Mouse (Mus musculus) neural tube, embryonic 11.5 days (tissue): Measurements from ENCODE around the gene Cd247. TPM values are rescaled to one million over a fixed set of nuclear protein-coding genes. Genes with fewer than 3 reads are reported as not detected.

ENCODE experiments used
- ATAC-seq: fragments of 200-750 bp; cut with Nextera tagmentation; 2 replicates; pipeline ENCODE4 v1.8.0; 2017; ENCODE audit warnings: moderate number of reproducible peaks, mild to moderate bottlenecking, moderate TSS enrichment, moderate library complexity; ENCODE audit not compliant: insufficient read depth, low FRiP score, low TSS enrichment
- DNase-seq: peaks from one replicate; pipeline ENCODE4 v3.0.0-alpha.2; 2015; ENCODE audit warnings: low spot score
- H3K27ac ChIP-seq: fragments of 300-500 bp; sonication (generic); 2 replicates; pipeline ENCODE4 v1.5.1; 2014; ENCODE audit warnings: low read depth, mild to moderate bottlenecking, low read length
- H3K27me3 ChIP-seq: fragments of 300-500 bp; sonication (generic); 2 replicates; pipeline ENCODE4 v1.6.1; 2014; ENCODE audit warnings: mild to moderate bottlenecking, low read length, mixed read lengths; ENCODE audit not compliant: control insufficient read depth, insufficient read depth
- H3K36me3 ChIP-seq: fragments of 300-500 bp; sonication (generic); 2 replicates; pipeline ENCODE4 v1.6.1; 2014; ENCODE audit warnings: mild to moderate bottlenecking, low read length, moderate library complexity, mixed read lengths; ENCODE audit not compliant: control insufficient read depth, insufficient read depth
- H3K4me1 ChIP-seq: fragments of 300-500 bp; sonication (generic); 2 replicates; pipeline ENCODE4 v1.6.1; 2014; ENCODE audit warnings: low read length, mixed read lengths; ENCODE audit not compliant: control insufficient read depth, insufficient read depth
- H3K4me2 ChIP-seq: fragments of 300-500 bp; sonication (generic); 2 replicates; pipeline ENCODE4 v1.6.1; 2014; ENCODE audit warnings: low read depth, mild to moderate bottlenecking, moderate library complexity
- H3K4me3 ChIP-seq: fragments of 300-500 bp; sonication (generic); 2 replicates; pipeline ENCODE4 v1.5.1; 2014; ENCODE audit warnings: low read depth, low read length
- H3K9ac ChIP-seq: fragments of 300-500 bp; sonication (generic); 2 replicates; pipeline ENCODE4 v1.6.1; 2014; ENCODE audit warnings: mild to moderate bottlenecking, low read length
- H3K9me3 ChIP-seq: fragments of 300-500 bp; sonication (generic); 2 replicates; pipeline ENCODE4 v1.6.1; 2016; ENCODE audit warnings: low read length; ENCODE audit not compliant: control insufficient read depth
- WGBS: fragments of 180-500 bp; shearing (Covaris S2); extraction: QIAGEN DNeasy Blood & Tissue Kit; methylation state at CpG from one replicate; pipeline ENCODE4 v1.1.7; 2014; 5-methylcytosine and 5-hydroxymethylcytosine counted together
- polyA plus RNA-seq: library from polyadenylated mRNA; unstranded; fragments of >200 nt; fragmentation: Nextera tagmentation; extraction: Ambion mirVana; gene quantifications from 2 replicates; pipeline ENCODE4 v1.2.1, GENCODE M21; 2014

The Cd247 gene
- polyA plus RNA-seq, 1 experiment from 2014 or later = 0.86 TPM

DNA sequence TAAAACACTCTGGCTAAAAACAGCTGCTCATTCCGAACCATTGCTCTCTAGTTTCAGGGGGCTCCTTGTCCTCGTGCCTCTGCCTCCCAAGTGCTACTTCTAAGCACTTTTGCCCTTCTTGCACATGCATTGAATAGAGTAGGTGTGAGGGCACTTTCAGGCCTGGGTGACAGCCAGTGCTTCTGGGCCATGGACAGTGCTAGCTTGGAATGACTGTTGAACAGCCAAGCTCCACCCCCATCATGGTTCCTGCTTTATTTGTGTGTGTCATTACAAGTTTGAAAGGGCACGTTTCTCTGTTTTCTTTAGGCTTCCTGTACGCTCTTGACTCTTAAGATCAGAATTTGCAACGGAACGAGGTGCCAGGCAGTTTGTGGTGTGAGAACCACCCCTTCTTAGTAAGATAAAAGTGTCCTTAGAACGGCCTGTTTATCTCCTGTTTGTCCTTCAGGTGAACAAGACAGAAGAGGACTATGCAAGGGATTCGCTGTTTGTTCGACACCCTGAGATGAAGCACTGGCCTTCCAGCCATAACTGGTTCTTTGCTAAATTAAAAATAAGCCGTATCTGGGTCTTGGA lies 18.2 kb upstream of the Cd247 start:
- Histone ChIP-seq H3K9me3 (no peaks in the 10 kb centered on the region), H3K4me3 (no peak overlapping the region), H3K36me3 (no peaks in the 10 kb centered on the region), H3K4me2 (no peak overlapping the region), H3K4me1 (0 out of 2 replicates have a peak, but pooled peaks cover 5% of the 10 kb centered on the region), H3K9ac (no peak overlapping the region), H3K27me3 (no peaks in the 10 kb centered on the region), H3K27ac (no peak overlapping the region)
- whole genome bisulfite sequencing = 84% methylated on average over 10 of the region's 10 CpGs
- ATAC-seq (no peak), DNase-seq (no peak)

GRCm38 (mm10) chr1:165771491-165771897 lies 17.0 kb upstream of the Cd247 start:
- 0% methylated on average over 12 of the region's 12 CpGs for WGBS
- no peak overlapping the region for H3K4me3 ChIP-seq

DNA sequence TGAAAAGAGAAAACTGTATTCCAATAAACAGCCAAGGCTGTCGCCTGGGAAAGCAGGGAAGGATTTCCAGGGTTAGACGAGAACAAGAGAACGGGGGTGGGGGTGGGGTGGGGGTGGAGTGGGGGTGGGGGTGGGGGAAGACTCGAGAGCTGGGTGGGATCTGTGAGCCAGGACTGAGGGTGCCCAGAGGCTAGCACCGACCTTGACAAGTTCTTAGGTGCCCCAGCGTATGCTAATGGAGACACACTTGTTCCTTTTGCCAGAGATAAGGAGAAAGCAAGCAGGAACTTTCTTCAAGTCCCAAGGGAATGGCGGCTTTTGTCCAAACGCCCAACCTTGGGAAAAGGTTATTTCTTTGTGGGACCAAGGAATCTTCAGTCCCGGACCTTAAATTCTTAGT lies 16.5 kb upstream of the Cd247 start:
- no peaks in the 10 kb centered on the region for H3K9me3 ChIP-seq
- WGBS = 56% methylated on average over 9 of the region's 9 CpGs
- no peaks in the 10 kb centered on the region for H3K36me3 ChIP-seq
- H3K4me2 ChIP-seq = peak overlapping the region; percentile 19; the same call in 1 of the 2 replicates
- DNase-seq = no peak
- ATAC-seq = no peak
- H3K4me1 ChIP-seq = 0 out of 2 replicates have a peak, but pooled peaks cover 5% of the 10 kb centered on the region
- 0 out of 2 replicates have a peak, but pooled peaks cover 3% of the 10 kb centered on the region for H3K27me3 ChIP-seq
- H3K27ac ChIP-seq = no peak overlapping the region
- no peak overlapping the region for H3K4me3 ChIP-seq
- no peak overlapping the region for H3K9ac ChIP-seq

More at GRCm38 (mm10) chr1:165771491-165771897, 17.0 kb upstream of the Cd247 start:
- no peaks in the 10 kb centered on the region for H3K9me3 ChIP-seq
- H3K27ac ChIP-seq = no peak overlapping the region
- H3K36me3 ChIP-seq = no peaks in the 10 kb centered on the region
- H3K4me1 ChIP-seq = 0 out of 2 replicates have a peak, but pooled peaks cover 5% of the 10 kb centered on the region
- H3K4me2 ChIP-seq = peak overlapping the region; percentile 19; the same call in 1 of the 2 replicates
- H3K9ac ChIP-seq = no peak overlapping the region
- H3K27me3 ChIP-seq = no peaks in the 10 kb centered on the region
- DNase-seq = peak; percentile 82
- peak; percentile 73 for ATAC-seq

DNA sequence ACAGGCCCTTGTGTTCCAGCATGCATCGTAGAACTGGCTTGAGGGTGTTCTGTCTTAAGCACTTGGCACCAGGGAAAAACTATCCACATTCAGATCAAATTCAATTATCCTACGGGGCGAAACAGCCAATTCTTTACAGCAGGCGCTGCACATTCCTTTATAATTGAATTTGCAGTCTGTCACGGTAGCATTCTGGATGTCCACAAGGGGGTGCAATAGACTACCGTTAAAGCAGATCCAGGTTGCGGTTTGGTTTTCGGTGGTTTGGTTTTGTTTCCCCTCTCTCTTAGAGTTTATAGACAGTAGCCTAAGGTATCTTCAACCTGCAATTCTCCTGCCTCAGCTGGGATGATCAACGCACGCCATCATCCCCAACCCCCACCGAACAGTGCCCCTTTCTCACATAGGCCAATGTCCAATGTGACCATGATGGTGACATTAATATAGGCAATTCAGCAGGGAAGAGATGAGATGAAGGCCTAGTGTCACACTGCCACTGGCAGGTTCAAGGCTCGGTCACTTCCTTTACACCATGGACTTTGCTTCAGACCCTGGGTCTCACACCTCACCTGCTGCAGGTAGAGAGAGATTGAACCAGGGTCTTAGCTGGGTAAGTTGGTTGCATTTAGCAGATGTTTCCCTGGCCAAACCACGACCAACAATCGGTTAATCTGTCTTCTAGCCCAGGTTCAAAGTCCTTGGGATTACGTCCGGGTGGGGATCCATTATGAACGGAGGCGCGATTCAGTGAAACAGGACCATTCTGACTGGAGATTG lies 12.8 kb upstream of the Cd247 start:
- no peak overlapping the region for H3K4me2 ChIP-seq
- H3K36me3 ChIP-seq = no peaks in the 10 kb centered on the region
- H3K27me3 ChIP-seq = 0 out of 2 replicates have a peak, but pooled peaks cover 7% of the 10 kb centered on the region
- WGBS = 52% methylated on average over 19 of the region's 19 CpGs
- ATAC-seq = no peak
- no peak overlapping the region for H3K9ac ChIP-seq
- 0 out of 2 replicates have a peak, but pooled peaks cover 5% of the 10 kb centered on the region for H3K4me1 ChIP-seq
- no peak overlapping the region for H3K4me3 ChIP-seq
- DNase-seq = peak; percentile 57
- no peaks in the 10 kb centered on the region for H3K9me3 ChIP-seq
- no peak overlapping the region for H3K27ac ChIP-seq

DNA sequence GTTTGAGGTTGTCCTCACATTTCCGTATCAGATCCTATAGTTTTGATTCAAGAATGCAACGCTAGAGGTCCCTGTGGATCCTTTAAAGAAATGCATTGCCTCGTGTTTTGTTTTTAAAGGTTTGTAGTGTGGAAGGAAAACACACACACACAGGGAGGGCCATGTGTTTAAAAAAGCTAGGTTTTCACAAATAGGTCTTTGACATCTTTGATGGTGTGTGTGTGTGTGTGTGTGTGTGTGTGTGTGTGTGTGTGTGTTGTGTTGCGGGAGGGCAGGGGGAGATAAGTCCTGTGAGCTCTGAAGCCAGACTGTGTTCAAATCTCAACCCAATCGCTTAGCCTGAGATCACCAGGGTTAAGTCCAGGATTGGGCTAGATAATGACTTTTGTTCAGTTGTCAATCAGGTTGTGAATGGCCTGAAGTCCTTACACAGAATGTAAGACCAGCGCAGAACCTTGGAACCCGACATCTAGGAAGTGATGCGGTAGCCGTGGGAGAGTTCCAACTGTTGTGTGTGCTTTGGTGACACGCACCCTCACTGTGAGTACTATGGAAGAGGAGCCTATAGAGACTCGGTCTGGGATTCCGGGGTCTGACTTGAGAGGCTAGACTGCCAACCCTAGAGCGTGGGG lies 8.4 kb upstream of the Cd247 start:
- Histone ChIP-seq H3K4me1 (no peaks in the 10 kb centered on the region), H3K4me2 (peak overlapping the region; percentile 52), H3K27ac (no peak overlapping the region), H3K4me3 (peak overlapping the region; percentile 23; the same call in 1 of the 2 replicates), H3K27me3 (0 out of 2 replicates have a peak, but pooled peaks cover 10% of the 10 kb centered on the region), H3K36me3 (no peaks in the 10 kb centered on the region), H3K9me3 (no peaks in the 10 kb centered on the region), H3K9ac (peak overlapping the region; percentile 35)
- peak; percentile 61 for ATAC-seq
- 7% methylated on average over 13 of the region's 13 CpGs for WGBS
- peak; percentile 46 for DNase-seq

GRCm38 (mm10) chr1:165780586-165781111 lies 7.8 kb upstream of the Cd247 start:
- 0 out of 2 replicates have a peak, but pooled peaks cover 10% of the 10 kb centered on the region for H3K27me3 ChIP-seq
- no peaks in the 10 kb centered on the region for H3K4me1 ChIP-seq
- H3K27ac ChIP-seq = no peak overlapping the region
- 1% methylated on average over 20 of the region's 20 CpGs for WGBS
- DNase-seq = peak; percentile 48
- ATAC-seq = no peak
- no peaks in the 10 kb centered on the region for H3K9me3 ChIP-seq
- H3K36me3 ChIP-seq = no peaks in the 10 kb centered on the region
- H3K4me3 ChIP-seq = peak overlapping the region; percentile 23; the same call in 1 of the 2 replicates
- H3K4me2 ChIP-seq = peak overlapping the region; percentile 52
- peak overlapping the region; percentile 35; the same call in 1 of the 2 replicates for H3K9ac ChIP-seq

- no peak for DNase-seq
- Histone ChIP-seq H3K27me3 (0 out of 2 replicates have a peak, but pooled peaks cover 10% of the 10 kb centered on the region), H3K27ac (no peak overlapping the region), H3K4me2 (no peak overlapping the region), H3K4me1 (peaks cover 6% of the 10 kb centered on the region), H3K9me3 (no peaks in the 10 kb centered on the region), H3K4me3 (no peak overlapping the region), H3K9ac (no peak overlapping the region), H3K36me3 (no peaks in the 10 kb centered on the region)
- 88% methylated on average over 9 of the region's 9 CpGs for WGBS
- ATAC-seq = no peak
These were observed 7.1 kb upstream of the Cd247 start for GRCm38 (mm10) chr1:165781426-165781825.

DNA sequence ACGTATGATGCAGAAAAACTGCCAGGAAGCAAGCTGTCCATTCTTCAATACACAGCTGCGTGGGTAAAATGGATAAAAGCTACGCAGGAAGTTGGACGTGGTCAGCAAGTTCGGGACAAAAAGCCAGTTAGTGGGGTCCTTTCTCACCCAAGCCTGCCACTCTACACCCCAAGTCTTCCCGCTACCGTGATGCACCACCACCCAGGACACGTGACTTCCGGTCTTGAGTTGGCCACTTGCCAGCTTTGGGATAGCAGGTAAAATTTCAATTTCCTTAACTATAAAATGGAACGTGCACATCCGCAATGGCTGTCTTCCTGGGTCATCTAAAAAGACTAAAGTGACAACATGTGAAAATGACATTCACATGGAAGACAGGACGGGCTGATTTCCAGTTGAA lies 6.6 kb upstream of the Cd247 start:
- no peaks in the 10 kb centered on the region for H3K36me3 ChIP-seq

More for the DNA sequence above, 6.6 kb upstream of the Cd247 start:
- Histone ChIP-seq H3K27ac (no peak overlapping the region), H3K9me3 (no peaks in the 10 kb centered on the region), H3K4me2 (no peak overlapping the region), H3K27me3 (0 out of 2 replicates have a peak, but pooled peaks cover 8% of the 10 kb centered on the region), H3K4me1 (peaks cover 8% of the 10 kb centered on the region), H3K4me3 (no peak overlapping the region), H3K9ac (no peak overlapping the region)
- WGBS = 89% methylated on average over 12 of the region's 12 CpGs
- DNase-seq = no peak
- no peak for ATAC-seq
